Mouse (Mus musculus) embryonic stem cell, embryonic (primary cell): ENCODE data around the gene Mcoln2.

Experiments used
- CTCF ChIA-PET, 4 experiments: fragments of 300-600 bp in 2 of 4; fragments of 350-600 bp in 2 of 4; sonication (Branson Sonifier 250); formaldehyde crosslinking; loops; one replicate each; lab custom pipeline; 2022; ENCODE audit warnings: inconsistent platforms in 2 of 4; lab: Charles Lee
- POLR2A ChIA-PET, 4 experiments: fragments of 300-600 bp in 2 of 4; fragments of 350-600 bp in 2 of 4; sonication (Branson Sonifier 250); formaldehyde crosslinking; loops; one replicate each; lab custom pipeline; 2022; ENCODE audit warnings: antibody characterized with exemption in 4 of 4, inconsistent platforms in 1 of 4; lab: Charles Lee

Gene Mcoln2

GRCm38 (mm10) chr3:146159360-146159759, 9.7 kb downstream of the Mcoln2 start:
- POLR2A ChIA-PET, result no interaction called here
- CTCF ChIA-PET, result interaction anchor here in 3 of 4 experiments (0.8 to 2.0 kb wide), 3 partner anchors 18 kb away, joined by 4 to 10 read pairs (median 4); no protein-coding TSS in a partner anchor

- ChIA-PET POLR2A (no interaction called here), CTCF (interaction anchor here in 3 of 4 experiments (0.9 to 2.3 kb wide), 4 partner anchors 16 to 224 kb away, joined by 4 to 8 read pairs (median 4); partner anchors contain the start of gene 2410004B18Rik (in 1 of the 3))
Observed at GRCm38 (mm10) chr3:146162197-146162596, 12.6 kb downstream of the Mcoln2 start.

GRCm38 (mm10) chr3:146169356-146169755, 19.7 kb downstream of the Mcoln2 start:
- POLR2A ChIA-PET, result interaction anchor here in 1 of 4 experiments (0.7 kb wide), 1 partner anchor 410 kb away, joined by 3 read pairs; no protein-coding TSS in a partner anchor

GRCm38 (mm10) chr3:146173030-146173429, 23.4 kb downstream of the Mcoln2 start:
- POLR2A ChIA-PET, result no interaction called here
- CTCF ChIA-PET, result interaction anchor here in 1 of 4 experiments (0.8 to 1.1 kb wide), 2 partner anchors 12 to 223 kb away, joined by 3 to 4 read pairs; no protein-coding TSS in a partner anchor

More at GRCm38 (mm10) chr3:146169356-146169755, 19.7 kb downstream of the Mcoln2 start:
- CTCF ChIA-PET, result interaction anchor here in 3 of 4 experiments (0.6 to 3.5 kb wide), 3 partner anchors 8 to 9 kb away, joined by 4 to 21 read pairs (median 10); no protein-coding TSS in a partner anchor

DNA sequence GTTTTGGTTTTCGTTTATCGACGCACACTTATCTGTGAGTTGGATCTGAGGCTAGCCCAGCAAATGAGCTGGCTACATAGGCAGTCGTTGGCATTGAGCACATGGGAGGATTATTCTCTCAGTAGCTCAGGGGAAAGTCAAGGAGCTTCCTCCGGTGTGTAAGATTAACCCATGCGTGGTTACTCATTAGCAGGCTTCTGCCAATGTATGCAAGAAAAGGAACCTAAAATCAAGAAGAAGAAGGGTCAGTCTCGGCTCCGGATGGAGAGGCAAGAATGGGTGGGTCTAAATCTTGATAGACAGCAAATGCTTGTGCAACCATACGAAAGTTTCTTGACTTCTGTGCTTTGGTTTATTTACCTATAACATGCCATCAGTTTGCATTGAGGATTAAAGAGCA, 24.6 kb downstream of the Mcoln2 start:
- CTCF ChIA-PET, result no interaction called here
- POLR2A ChIA-PET, result interaction anchor here in 1 of 4 experiments (0.6 kb wide), 1 partner anchor 193 kb away, joined by 3 read pairs; no protein-coding TSS in a partner anchor

GRCm38 (mm10) chr3:146177295-146177694, 27.7 kb downstream of the Mcoln2 start:
- POLR2A ChIA-PET, result interaction anchor here in 2 of 4 experiments (0.6 to 1.4 kb wide), 10 partner anchors 81 to 253 kb away, joined by 3 to 8 read pairs (median 3); partner anchors contain the start of gene 2410004B18Rik (in 2 of the 2)
- CTCF ChIA-PET, result interaction anchor here (0.5 to 3.5 kb wide), 113 partner anchors 9 to 799 kb away, joined by 3 to 82 read pairs (median 5); partner anchors contain the start of genes 2410004B18Rik (in 4 of the 4), Wdr63 (in 2 of the 4) and Mcoln2 (in 1 of the 4)

DNA sequence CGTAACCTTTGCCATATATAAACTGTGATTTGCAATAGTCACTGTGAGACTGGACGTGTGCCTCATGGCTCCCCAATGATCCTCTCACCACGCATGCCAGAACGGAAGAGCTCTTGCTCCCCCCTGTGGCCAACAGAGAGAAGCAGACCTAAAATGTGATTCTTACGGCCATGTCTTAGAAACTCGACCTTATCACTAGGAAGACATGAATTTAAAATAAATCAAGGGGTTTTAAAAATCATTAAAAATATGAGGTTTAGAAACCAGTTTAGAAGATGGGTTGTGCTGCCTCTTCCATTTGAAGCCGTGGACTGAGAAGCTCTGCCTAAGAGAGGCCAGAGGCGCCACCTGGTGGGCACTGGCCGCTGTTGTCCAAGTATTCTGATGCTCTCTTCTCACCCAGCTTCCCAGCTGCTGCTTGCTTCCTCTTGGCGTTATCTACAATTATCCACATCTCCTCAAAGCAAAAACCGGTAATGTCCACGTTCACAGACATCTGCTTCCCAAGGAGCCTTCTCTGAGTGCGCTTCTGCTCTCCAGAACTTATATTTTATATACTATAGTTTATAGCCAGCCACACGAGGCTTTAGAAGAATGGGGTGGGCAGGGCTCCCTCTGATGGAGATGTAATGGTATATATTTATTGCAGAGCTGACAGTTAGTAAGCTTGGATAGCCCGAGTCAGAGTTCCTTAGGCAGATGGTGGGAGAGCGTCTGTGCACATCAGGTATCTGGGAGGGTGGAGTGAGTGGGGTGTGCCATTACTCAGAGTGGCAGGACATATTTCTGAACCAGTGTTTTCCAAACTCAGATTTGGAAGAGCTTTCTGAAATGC, 28.3 kb downstream of the Mcoln2 start:
- ChIA-PET CTCF (interaction anchor here (0.6 to 3.5 kb wide), 128 partner anchors 9 to 798 kb away, joined by 3 to 82 read pairs (median 4); partner anchors contain the start of genes 2410004B18Rik (in 4 of the 4), Wdr63 (in 2 of the 4) and Mcoln2 (in 1 of the 4)), POLR2A (interaction anchor here in 3 of 4 experiments (0.5 to 1.4 kb wide), 13 partner anchors 41 to 1040 kb away, joined by 3 to 8 read pairs (median 3); partner anchors contain the start of gene 2410004B18Rik (in 2 of the 3))

GRCm38 (mm10) chr3:146180341-146180740, 30.7 kb downstream of the Mcoln2 start:
- POLR2A ChIA-PET, result interaction anchor here in 1 of 4 experiments (1.1 kb wide), 2 partner anchors 230 to 270 kb away, joined by 3 read pairs; no protein-coding TSS in a partner anchor

DNA sequence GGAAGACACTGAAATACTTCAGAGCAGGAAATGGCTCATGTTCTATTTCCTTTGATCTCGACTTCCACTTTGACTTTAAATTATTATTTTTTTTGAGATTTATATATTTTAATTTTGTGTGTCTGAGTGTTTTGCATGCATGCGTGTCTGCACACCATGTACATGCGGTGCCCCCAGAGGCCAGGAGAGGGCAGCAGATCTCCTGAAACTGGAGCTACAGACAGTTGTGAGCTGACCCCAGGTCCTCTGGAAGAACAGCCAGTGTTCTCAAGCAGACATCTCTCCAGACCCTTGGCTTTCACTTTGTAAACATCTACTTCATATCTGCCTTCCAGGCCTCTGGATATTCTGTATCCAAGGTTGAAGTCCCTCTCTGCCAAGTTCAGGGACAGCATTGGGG, 31.4 kb downstream of the Mcoln2 start:
- POLR2A ChIA-PET, result interaction anchor here in 2 of 4 experiments (0.5 to 1.1 kb wide), 3 partner anchors 43 to 269 kb away, joined by 3 to 4 read pairs (median 3); no protein-coding TSS in a partner anchor
- CTCF ChIA-PET, result interaction anchor here (0.5 to 1.8 kb wide), 30 partner anchors 9 to 768 kb away, joined by 3 to 11 read pairs (median 4); no protein-coding TSS in a partner anchor

More at GRCm38 (mm10) chr3:146180341-146180740, 30.7 kb downstream of the Mcoln2 start:
- CTCF ChIA-PET, result interaction anchor here in 3 of 4 experiments (0.7 to 2.2 kb wide), 17 partner anchors 9 to 768 kb away, joined by 3 to 11 read pairs (median 4); partner anchors contain the start of gene 2410004B18Rik (in 2 of the 3)

GRCm38 (mm10) chr3:146184992-146185657, 35.5 kb downstream of the Mcoln2 start:
- ChIA-PET CTCF (interaction anchor here (0.5 to 1.5 kb wide), 34 partner anchors 8 to 761 kb away, joined by 3 to 6 read pairs (median 3); no protein-coding TSS in a partner anchor), POLR2A (interaction anchor here in 1 of 4 experiments (0.5 to 1.3 kb wide), 2 partner anchors 119 to 129 kb away, joined by 3 to 5 read pairs; no protein-coding TSS in a partner anchor)

DNA sequence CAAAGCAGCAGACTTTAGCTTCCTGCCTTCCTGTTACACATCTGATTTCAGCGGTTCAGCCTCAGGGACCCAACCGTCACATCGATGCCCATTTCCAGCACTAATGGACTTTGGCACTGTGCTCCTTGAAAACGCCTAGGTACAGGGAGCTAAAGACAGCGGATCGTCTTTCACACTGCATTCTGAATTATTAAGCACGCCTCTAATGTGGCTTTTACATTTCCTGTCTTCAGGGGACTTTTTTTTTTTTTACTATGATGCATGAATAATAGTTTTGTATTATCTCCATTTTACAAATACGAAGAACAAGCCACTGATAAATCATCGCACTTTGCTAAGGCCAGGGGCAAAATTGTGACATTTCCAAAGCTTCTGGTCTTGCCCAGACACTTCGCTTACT, 36.4 kb downstream of the Mcoln2 start:
- ChIA-PET POLR2A (interaction anchor here in 2 of 4 experiments (0.7 to 1.0 kb wide), 2 partner anchors 57 to 78 kb away, joined by 3 to 4 read pairs; no protein-coding TSS in a partner anchor), CTCF (interaction anchor here in 2 of 4 experiments (0.6 to 2.4 kb wide), 2 partner anchors 8 to 224 kb away, joined by 4 to 7 read pairs; no protein-coding TSS in a partner anchor)

- ChIA-PET POLR2A (interaction anchor here in 2 of 4 experiments (0.5 to 0.6 kb wide), 3 partner anchors 164 to 1985 kb away, joined by 3 to 4 read pairs (median 3); no protein-coding TSS in a partner anchor), CTCF (interaction anchor here (0.6 to 4.6 kb wide), 14 partner anchors 9 to 1108 kb away, joined by 3 to 21 read pairs (median 4); partner anchors contain the start of genes 2410004B18Rik (in 1 of the 4) and Lpar3 (in 1 of the 4))
Observed at GRCm38 (mm10) chr3:146189933-146190332, 40.3 kb downstream of the Mcoln2 start.

- ChIA-PET POLR2A (no interaction called here), CTCF (interaction anchor here in 2 of 4 experiments (1.0 to 4.6 kb wide), 3 partner anchors 8 to 98 kb away, joined by 3 to 21 read pairs (median 4); no protein-coding TSS in a partner anchor)
Observed at GRCm38 (mm10) chr3:146192507-146192906, 42.9 kb downstream of the Mcoln2 start.

GRCm38 (mm10) chr3:146195153-146195552, 45.5 kb downstream of the Mcoln2 start:
- ChIA-PET POLR2A (interaction anchor here in 2 of 4 experiments (0.6 to 0.9 kb wide), 3 partner anchors 8 to 497 kb away, joined by 3 to 8 read pairs (median 3); no protein-coding TSS in a partner anchor), CTCF (interaction anchor here in 2 of 4 experiments (0.6 to 2.3 kb wide), 5 partner anchors 11 to 211 kb away, joined by 3 to 7 read pairs (median 4); no protein-coding TSS in a partner anchor)

- CTCF ChIA-PET, result interaction anchor here in 1 of 4 experiments (1.0 to 2.3 kb wide), 2 partner anchors 12 to 19 kb away, joined by 4 to 6 read pairs; no protein-coding TSS in a partner anchor
- POLR2A ChIA-PET, result no interaction called here
Observed at GRCm38 (mm10) chr3:146196301-146196700, 46.7 kb downstream of the Mcoln2 start.

GRCm38 (mm10) chr3:146196780-146197743, 47.4 kb downstream of the Mcoln2 start:
- ChIA-PET POLR2A (no interaction called here), CTCF (interaction anchor here in 1 of 4 experiments (1.0 to 2.3 kb wide), 2 partner anchors 12 to 19 kb away, joined by 4 to 6 read pairs; no protein-coding TSS in a partner anchor)
